Mouse (Mus musculus) embryonic fibroblast, embryonic 13.5 days (primary cell): Measurements from ENCODE around the gene Cbx1.
A peak's percentile ranks its signal among the peaks of the same experiment; 100 is the strongest.

Source experiments
- CTCF ChIP-seq: IDR thresholded peaks from 2 replicates; pipeline ENCODE4 v1.5.1; 2011; ENCODE audit warnings: mild to moderate bottlenecking, control low read depth, low read length, moderate library complexity, borderline replicate concordance; ENCODE audit not compliant: insufficient read depth
- POLR2A ChIP-seq: IDR thresholded peaks from 2 replicates; pipeline ENCODE4 v1.6.1; 2011; ENCODE audit warnings: low read depth, mild to moderate bottlenecking, control low read depth, low read length, moderate library complexity

DNA sequence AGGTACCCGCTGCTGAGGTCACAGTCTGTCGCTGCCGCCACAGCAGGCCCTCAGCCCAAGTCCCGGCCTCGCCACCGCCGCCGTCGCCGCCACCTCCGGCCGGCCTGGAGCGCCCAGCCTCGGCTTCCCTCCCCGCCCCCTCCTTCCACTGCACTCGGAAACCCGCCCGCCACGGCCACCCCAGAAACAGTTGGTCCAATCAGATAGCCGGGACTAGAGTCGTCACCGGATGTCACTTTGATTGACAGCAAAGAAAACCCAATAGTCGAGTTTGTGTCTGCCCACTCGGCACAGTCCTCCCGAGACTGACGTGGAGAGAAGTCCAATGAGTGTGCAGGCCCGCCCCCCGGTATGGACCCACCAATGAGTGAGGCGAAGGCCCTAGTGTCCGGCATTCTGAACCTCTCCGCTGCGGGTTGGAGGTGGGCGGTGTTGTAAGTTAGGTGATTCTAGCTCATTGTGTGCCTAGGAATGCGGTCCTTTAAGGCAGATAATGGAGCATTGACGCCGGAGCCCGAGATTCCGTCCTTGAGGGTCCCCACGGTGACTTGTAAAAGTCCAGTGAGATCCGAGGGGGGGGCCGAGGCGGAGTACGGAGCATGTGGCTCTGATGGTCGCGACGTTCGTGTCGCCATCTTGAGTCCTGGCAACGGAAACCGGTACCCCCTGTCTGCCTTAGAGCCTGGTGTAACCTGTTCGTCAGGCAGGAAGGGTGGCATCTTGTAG, 41.0 kb downstream of the Cbx1 start, which contains the start of gene Nfe2l1:
- TF ChIP-seq POLR2A (peak; percentile 67), CTCF (no peak)
